Mouse (Mus musculus): Measurements from ENCODE around the gene Pwp1. TPM values are rescaled to one million over a fixed set of nuclear protein-coding genes. Genes with fewer than 3 reads are reported as not detected.

Pwp1 gene
- polyA plus RNA-seq, 1 experiment = 9.5 TPM

- Histone ChIP-seq H3K4me3 (replicated peaks; ENCODE audit: extremely low read depth, low read depth, low read length) (no peak overlapping the region), H3K4me1 (ENCODE audit: control insufficient read depth, insufficient read depth, low read length) (no peaks in the 10 kb centered on the region)
- no peak for DNase-seq
- TF ChIP-seq CTCF (IDR thresholded peaks at IDR 0.05; ENCODE audit: insufficient read depth, low read length) (no peak), POLR2A (IDR thresholded peaks at IDR 0.05; ENCODE audit: borderline replicate concordance, extremely low read depth, low read depth, low read length) (no peak)
- 83% methylated on average over 8 of the region's 8 CpGs for WGBS
Measured at GRCm38 (mm10) chr10:85879886-85880486, 50.7 kb downstream of the Pwp1 start.

DNA sequence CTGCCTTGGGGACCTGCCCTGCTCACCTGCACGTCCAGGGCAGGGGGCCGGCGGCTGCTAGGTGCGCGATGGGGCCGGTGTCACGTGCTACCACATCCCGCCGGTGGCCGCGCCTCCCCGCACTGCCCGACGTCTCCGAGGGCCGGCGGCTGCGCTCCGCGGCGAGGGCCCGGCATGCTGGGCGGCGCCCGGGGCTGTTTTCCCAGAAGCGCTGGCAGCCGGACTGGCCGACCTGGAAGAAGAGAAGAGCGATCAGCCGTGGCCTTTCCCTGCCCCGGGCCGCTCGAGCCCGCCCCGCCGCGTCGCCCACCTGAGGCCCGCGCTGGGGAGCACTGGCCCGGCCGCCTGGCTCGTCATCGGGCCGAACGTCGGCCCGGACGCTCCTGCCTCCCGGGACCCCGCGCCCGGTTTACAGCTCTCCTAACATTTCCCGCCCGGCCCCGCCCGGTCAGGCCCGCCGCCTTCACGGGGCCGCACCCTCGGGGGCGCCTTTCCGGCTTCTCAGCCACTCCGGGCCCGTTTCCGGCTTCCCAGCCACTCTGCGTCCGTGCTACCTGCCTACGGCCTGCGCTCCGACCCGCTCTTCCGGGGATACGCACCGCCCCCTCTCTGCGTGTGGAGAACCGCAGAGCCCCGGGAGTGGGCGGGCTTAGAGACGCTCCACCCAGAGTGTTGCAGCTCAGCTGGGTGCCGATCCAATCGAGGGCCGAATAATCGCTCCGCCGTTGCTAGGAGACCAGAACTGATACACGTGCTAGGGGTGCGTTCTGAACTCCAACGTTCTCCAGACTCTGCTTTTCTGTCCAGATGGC is 87.4 kb downstream of the Pwp1 start, which contains the start of gene Prdm4:
Gene Prdm4 (minus strand): TSS at position 645 of the 812 bp plus-strand sequence.
- H3K4me1 ChIP-seq (ENCODE audit: control insufficient read depth, insufficient read depth, low read length) = peaks cover 5% of the 10 kb centered on the region; the same call in 1 of the 2 replicates
- under 1% methylated on average over 90 of the region's 90 CpGs for WGBS
- H3K4me3 ChIP-seq (replicated peaks; ENCODE audit: extremely low read depth, low read depth, low read length) = peak within 1 kb of the TSS; percentile 89
- DNase-seq = peak; percentile 92
- no peak for TF ChIP-seq POLR2A (IDR thresholded peaks at IDR 0.05; ENCODE audit: borderline replicate concordance, extremely low read depth, low read depth, low read length)
- TF ChIP-seq CTCF (IDR thresholded peaks at IDR 0.05; ENCODE audit: insufficient read depth, low read length) = no peak

GRCm38 (mm10) chr10:85927676-85928445 is 98.6 kb downstream of the Pwp1 start, which contains the start of gene Ascl4:
Gene Ascl4, plus strand, starts transcription at chr10:85927681.
- 2% methylated on average over 23 of the region's 23 CpGs for WGBS
- Histone ChIP-seq H3K4me1 (ENCODE audit: control insufficient read depth, insufficient read depth, low read length) (no peaks in the 10 kb centered on the region), H3K4me3 (replicated peaks; ENCODE audit: extremely low read depth, low read depth, low read length) (peak within 1 kb of the TSS; percentile 33)
- no peak for TF ChIP-seq POLR2A (IDR thresholded peaks at IDR 0.05; ENCODE audit: borderline replicate concordance, extremely low read depth, low read depth, low read length)
- no peak for TF ChIP-seq CTCF (IDR thresholded peaks at IDR 0.05; ENCODE audit: insufficient read depth, low read length)
- DNase-seq = peak; percentile 23

GRCm38 (mm10) chr10:85928499-85929207 is 99.4 kb downstream of the Pwp1 start:
- TF ChIP-seq POLR2A (IDR thresholded peaks at IDR 0.05; ENCODE audit: borderline replicate concordance, extremely low read depth, low read depth, low read length) (no peak), CTCF (IDR thresholded peaks at IDR 0.05; ENCODE audit: insufficient read depth, low read length) (0 out of 2 replicates have a peak, but pooled peaks have one; percentile 13)
- Histone ChIP-seq H3K4me3 (replicated peaks; ENCODE audit: extremely low read depth, low read depth, low read length) (peak overlapping the region; percentile 33), H3K4me1 (ENCODE audit: control insufficient read depth, insufficient read depth, low read length) (no peaks in the 10 kb centered on the region)
- DNase-seq = peak; percentile 63
- WGBS = 2% methylated on average over 63 of the region's 63 CpGs

DNA sequence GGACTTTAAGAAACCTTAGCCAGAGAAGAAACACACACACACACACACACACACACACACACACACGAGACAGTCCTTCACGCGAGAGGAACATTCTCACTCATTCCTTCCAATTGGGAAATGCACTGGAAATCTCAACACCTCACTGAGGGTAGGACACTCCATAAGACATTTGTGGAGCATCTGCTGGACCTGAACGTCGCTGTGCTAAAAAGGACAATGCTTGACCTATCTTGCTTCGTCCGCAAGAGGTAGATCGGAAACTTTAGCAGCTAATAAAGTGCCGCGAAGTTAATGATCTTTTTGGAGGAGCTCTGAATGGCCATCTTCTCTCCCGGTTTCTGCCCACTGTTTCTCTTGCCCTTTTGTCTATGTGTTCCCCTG is 99.9 kb downstream of the Pwp1 start:
- H3K4me1 ChIP-seq (ENCODE audit: control insufficient read depth, insufficient read depth, low read length) = no peaks in the 10 kb centered on the region
- TF ChIP-seq CTCF (IDR thresholded peaks at IDR 0.05; ENCODE audit: insufficient read depth, low read length) = no peak
- no peak for TF ChIP-seq POLR2A (IDR thresholded peaks at IDR 0.05; ENCODE audit: borderline replicate concordance, extremely low read depth, low read depth, low read length)
- 42% methylated on average over 11 of the region's 11 CpGs for WGBS
- H3K4me3 ChIP-seq (replicated peaks; ENCODE audit: extremely low read depth, low read depth, low read length) = no peak overlapping the region
- DNase-seq = no peak

DNA sequence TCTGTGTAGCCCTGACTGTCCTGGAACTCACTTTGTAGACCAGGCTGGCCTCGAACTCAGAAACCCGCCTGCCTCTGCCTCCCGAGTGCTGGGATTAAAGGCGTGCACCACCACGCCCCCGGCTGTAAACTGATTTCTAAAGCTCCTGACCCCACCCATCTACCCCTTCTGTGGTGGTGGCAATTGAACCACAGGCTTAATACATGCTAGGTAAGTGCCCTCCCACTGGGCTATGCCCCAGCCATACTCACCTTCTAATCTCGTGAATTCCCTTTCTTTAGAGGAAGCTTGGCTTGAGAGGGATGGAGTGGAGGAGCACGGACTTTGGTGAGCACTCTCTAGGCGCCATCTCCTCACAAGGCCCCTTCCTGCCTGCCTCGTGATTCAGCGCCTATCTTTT is 100.7 kb downstream of the Pwp1 start:
- no peaks in the 10 kb centered on the region for H3K4me1 ChIP-seq (ENCODE audit: control insufficient read depth, insufficient read depth, low read length)
- WGBS = 91% methylated on average over 11 of the region's 11 CpGs
- DNase-seq = no peak
- TF ChIP-seq CTCF (IDR thresholded peaks at IDR 0.05; ENCODE audit: insufficient read depth, low read length) (no peak), POLR2A (IDR thresholded peaks at IDR 0.05; ENCODE audit: borderline replicate concordance, extremely low read depth, low read depth, low read length) (no peak)
- H3K4me3 ChIP-seq (replicated peaks; ENCODE audit: extremely low read depth, low read depth, low read length) = no peak overlapping the region

GRCm38 (mm10) chr10:85936280-85936965 is 107.1 kb downstream of the Pwp1 start:
- 97% methylated on average over 6 of the region's 6 CpGs for WGBS
- no peak for TF ChIP-seq CTCF (IDR thresholded peaks at IDR 0.05; ENCODE audit: insufficient read depth, low read length)
- no peak for TF ChIP-seq POLR2A (IDR thresholded peaks at IDR 0.05; ENCODE audit: borderline replicate concordance, extremely low read depth, low read depth, low read length)
- Histone ChIP-seq H3K4me1 (ENCODE audit: control insufficient read depth, insufficient read depth, low read length) (no peaks in the 10 kb centered on the region), H3K4me3 (replicated peaks; ENCODE audit: extremely low read depth, low read depth, low read length) (no peak overlapping the region)
- no peak for DNase-seq

Other genes with a start within 250 kb of the Pwp1 start
- gene Prdm4, start 87.6 kb downstream of the Pwp1 start, polyA plus RNA-seq (2012; rRNA removed) = 20.9 and 22.0 TPM in 2 replicates
- gene Ascl4, start 98.2 kb downstream of the Pwp1 start, polyA plus RNA-seq (2012; rRNA removed) = 0.07 and 0.24 TPM in 2 replicates
- 41.2 and 66.0 TPM in 2 replicates for gene Rtcb, start 128.3 kb downstream of the Pwp1 start, polyA plus RNA-seq (2012; rRNA removed)
- gene Bpifc, start 182.4 kb downstream of the Pwp1 start, polyA plus RNA-seq (2012; rRNA removed) = 2.9 TPM in 1 of 2 replicates, not detected in the other
- gene Fbxo7, start 192.5 kb downstream of the Pwp1 start, polyA plus RNA-seq (2012; rRNA removed) = 16.6 and 23.9 TPM in 2 replicates